Mouse (Mus musculus): Measurements from ENCODE around the gene Aebp2. TPM values are rescaled to one million over a fixed set of nuclear protein-coding genes. Genes with fewer than 3 reads are reported as not detected.
"Not testable (repeated sequence)": the region's sequence is repeated elsewhere in the genome, so short reads cannot be mapped to it uniquely, and the experiment has no call there.

Aebp2 gene
- polyA plus RNA-seq (2016; fragmentation: Nextera tagmentation; extraction: Ambion mirVana) = 24.8 and 27.1 TPM in 2 replicates

DNA sequence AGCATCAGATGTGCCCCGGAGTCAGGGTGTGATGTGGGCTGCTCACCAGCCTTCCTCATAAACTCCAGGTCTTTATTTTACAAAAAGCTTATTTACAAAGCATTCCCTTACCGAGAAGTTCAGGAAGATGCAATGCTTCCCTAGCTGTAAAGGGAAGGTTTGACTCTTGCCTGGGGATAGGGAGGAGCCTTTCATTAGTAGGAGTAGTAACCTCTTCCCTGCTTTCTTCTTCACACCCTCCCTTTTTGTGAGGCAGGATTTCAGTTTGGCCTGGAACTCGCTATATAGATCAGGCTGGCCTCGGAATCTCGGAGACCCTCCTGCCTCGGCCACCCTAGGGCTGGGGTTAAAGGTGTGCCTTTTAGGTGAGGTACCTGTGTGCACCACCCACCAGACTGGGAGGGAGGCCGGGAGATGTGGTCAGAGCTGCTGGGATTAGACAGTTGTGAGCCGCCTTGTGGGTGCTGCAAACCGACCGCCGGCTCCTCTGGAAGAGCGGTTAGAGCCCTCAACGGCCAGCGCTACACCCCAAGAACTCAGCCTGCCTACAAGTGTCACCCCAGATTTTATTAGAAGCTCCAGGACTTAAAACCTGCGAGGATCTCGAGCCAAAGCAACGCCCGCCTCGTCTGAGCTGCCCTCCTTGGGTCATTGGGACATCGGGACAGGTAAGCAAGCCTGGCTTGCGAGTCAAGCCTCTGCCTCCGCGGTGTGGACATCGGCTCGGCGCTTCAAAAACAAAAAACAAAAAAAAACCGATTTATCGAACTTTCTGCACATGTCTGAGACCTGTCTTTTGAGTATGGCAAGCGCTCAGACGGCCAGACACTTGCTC is at the start of gene Aebp2:
Gene Aebp2 (plus strand): TSS at position 273 of the 835 bp plus-strand sequence.
- peak; percentile 3; the same call in 1 of the 2 replicates for ATAC-seq (ENCODE audit: low FRiP score, low read depth)
- H3K27me3 ChIP-seq = peaks cover 6% of the 10 kb centered on the region; the same call in 1 of the 2 replicates
- peak within 1 kb of the TSS; percentile 74 for H3K4me2 ChIP-seq (replicated peaks)
- H3K36me3 ChIP-seq = no peaks in the 10 kb centered on the region
- H3K9ac ChIP-seq (replicated peaks) = peak within 1 kb of the TSS; percentile 99
- no peaks in the 10 kb centered on the region for H3K9me3 ChIP-seq
- H3K4me3 ChIP-seq = peak within 1 kb of the TSS; percentile 97
- peaks cover 23% of the 10 kb centered on the region for H3K4me1 ChIP-seq
- WGBS = 47% methylated on average over 30 of the region's 30 CpGs
- H3K27ac ChIP-seq (replicated peaks) = peak within 1 kb of the TSS; percentile 97

DNA sequence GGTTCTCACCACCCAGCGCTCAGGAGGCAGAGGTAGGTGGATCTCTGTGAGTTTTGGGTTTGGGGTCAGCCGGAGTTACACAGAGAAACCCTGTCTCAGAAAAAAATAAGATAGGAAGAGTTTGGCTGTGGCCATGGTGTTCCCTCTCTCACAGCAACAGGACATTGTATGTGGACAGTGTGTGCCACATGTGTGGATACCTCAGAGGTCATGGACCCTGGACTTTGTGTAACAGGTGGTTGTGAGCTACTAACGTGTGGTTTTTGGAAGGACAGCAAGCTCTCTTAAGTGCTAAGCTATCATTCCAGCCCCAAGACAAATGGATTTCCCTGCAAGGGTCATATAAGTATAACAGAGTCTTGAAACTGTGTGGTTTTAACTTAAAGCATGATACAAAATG is 47.5 kb upstream of the Aebp2 start:
- no peak for ATAC-seq (ENCODE audit: low FRiP score, low read depth)
- Histone ChIP-seq H3K27ac (replicated peaks) (no peak overlapping the region), H3K4me3 (no peak overlapping the region), H3K9me3 (no peaks in the 10 kb centered on the region), H3K36me3 (peaks cover 81% of the 10 kb centered on the region), H3K27me3 (no peaks in the 10 kb centered on the region), H3K4me1 (no peaks in the 10 kb centered on the region), H3K9ac (replicated peaks) (no peak overlapping the region), H3K4me2 (replicated peaks) (no peak overlapping the region)
- 98% methylated on average over 3 of the region's 3 CpGs for WGBS

DNA sequence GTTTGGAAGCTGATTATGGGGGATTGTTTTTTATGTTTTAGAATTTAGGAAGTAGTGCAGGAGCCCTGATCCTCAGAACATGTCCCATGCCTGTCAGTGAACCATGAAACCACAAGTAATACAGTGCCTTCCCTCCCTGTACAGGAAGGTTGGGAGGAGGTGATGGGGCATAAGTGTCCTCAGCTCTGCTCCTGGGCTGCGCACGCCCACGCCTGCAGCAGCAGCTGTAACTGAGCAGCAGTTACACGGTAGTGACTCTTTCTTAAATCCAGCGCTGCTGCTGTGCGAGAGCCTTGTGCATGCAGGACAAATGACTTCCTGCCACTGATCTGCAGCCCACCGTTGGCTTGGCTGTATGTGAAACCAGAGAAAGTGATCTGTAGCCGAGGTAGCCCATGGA is 46.3 kb upstream of the Aebp2 start:
- no peak for ATAC-seq (ENCODE audit: low FRiP score, low read depth)
- Histone ChIP-seq H3K4me2 (replicated peaks) (no peak overlapping the region), H3K9ac (replicated peaks) (no peak overlapping the region), H3K4me1 (no peaks in the 10 kb centered on the region), H3K36me3 (peaks cover 70% of the 10 kb centered on the region), H3K27ac (replicated peaks) (no peak overlapping the region), H3K27me3 (no peaks in the 10 kb centered on the region), H3K9me3 (no peaks in the 10 kb centered on the region), H3K4me3 (no peak overlapping the region)
- WGBS = 90% methylated on average over 8 of the region's 8 CpGs

DNA sequence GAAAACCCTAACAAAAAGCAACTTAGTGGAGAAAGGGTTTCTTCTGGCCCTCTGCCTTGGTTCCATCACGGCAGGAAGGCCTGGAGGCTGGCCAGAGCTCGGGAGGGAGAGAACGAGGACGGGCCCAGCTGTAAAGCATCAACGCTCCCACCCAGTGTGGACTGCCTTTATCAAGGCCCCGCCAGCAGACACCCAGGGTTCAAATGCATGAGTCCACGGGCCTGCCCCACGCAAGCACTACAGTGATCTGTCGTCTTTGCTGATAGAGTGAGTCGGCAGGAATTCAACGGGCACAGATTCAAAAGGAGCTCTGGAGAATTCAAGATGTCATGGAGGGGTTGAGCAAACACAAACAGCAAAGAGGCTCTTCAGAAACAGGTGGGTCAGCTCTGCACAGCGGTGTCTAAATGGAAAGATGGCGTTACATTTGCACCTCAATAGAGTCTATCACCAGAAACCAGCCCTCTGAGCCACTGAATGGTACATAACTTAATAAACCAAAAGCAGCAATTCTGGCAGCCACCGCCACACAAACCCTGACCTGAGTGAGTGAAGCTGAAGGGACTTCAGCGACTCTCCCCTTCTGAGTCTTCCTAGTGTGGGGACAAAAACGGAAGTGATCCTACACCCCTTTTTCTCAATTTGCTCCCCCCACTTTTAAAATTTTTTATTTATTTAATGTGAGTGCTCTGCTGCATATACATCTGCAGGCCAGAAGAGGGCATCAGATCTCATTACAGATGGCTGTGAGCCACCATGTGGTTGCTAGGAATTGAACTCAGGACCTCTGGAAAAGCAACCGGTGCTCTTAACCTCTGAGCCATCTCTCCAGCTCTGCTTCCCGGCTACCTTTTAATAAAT is 45.3 kb upstream of the Aebp2 start:
- no peaks in the 10 kb centered on the region for H3K4me1 ChIP-seq
- H3K4me3 ChIP-seq = no peak overlapping the region
- H3K9me3 ChIP-seq = no peaks in the 10 kb centered on the region
- peaks cover 67% of the 10 kb centered on the region for H3K36me3 ChIP-seq
- H3K9ac ChIP-seq (replicated peaks) = no peak overlapping the region
- H3K4me2 ChIP-seq (replicated peaks) = no peak overlapping the region
- H3K27me3 ChIP-seq = no peaks in the 10 kb centered on the region
- WGBS = 85% methylated on average over 18 of the region's 18 CpGs
- H3K27ac ChIP-seq (replicated peaks) = no peak overlapping the region
- ATAC-seq (ENCODE audit: low FRiP score, low read depth) = peak; percentile 8; the same call in 1 of the 2 replicates

DNA sequence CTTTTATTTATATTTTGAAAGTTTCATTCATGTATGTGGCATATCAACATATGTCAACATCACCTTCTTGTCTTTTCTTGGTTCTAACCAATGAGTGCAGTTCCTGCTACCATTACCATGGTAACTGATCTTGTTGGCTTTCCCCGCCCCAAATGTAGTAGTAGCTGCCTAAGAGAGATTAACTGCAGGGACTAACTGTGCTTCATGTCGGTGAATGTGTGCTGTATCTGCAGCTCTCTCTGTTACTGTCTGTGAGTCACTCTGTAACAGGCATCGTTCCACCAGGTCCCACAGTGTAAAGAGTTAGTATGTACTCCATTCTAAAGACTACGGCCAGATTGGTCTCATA is 44.7 kb upstream of the Aebp2 start:
- Histone ChIP-seq H3K9me3 (no peaks in the 10 kb centered on the region), H3K36me3 (peaks cover 66% of the 10 kb centered on the region)
- no peak for ATAC-seq (ENCODE audit: low FRiP score, low read depth)

DNA sequence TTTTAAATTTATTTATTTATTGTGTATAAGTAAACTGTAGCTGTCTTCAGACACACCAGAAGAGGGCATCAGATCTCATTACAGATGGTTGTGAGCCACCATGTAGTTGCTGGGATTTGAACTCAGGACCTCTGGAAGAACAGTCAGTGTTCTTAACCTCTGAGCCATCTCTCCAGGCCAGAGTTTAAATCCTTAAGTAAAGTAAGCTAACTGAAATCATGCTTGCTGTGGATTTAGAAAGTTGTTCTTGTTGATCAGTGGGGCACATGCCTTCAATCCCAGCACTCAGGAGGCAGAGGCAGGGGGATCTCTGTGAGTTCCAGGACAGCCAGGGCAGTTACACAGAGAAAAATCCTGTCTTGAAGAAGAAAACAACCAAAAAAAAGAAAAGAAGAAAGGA is 43.5 kb upstream of the Aebp2 start:
- H3K9ac ChIP-seq (replicated peaks); H3K27ac ChIP-seq (replicated peaks); H3K4me3 ChIP-seq; H3K4me1 ChIP-seq; H3K27me3 ChIP-seq; ATAC-seq (ENCODE audit: low FRiP score, low read depth); H3K4me2 ChIP-seq (replicated peaks); H3K9me3 ChIP-seq: not testable (repeated sequence)
- peaks cover 63% of the 10 kb centered on the region for H3K36me3 ChIP-seq

More for the DNA sequence above, 44.7 kb upstream of the Aebp2 start:
- Histone ChIP-seq H3K27ac (replicated peaks) (no peak overlapping the region), H3K27me3 (no peaks in the 10 kb centered on the region), H3K9ac (replicated peaks) (no peak overlapping the region), H3K4me1 (no peaks in the 10 kb centered on the region), H3K4me2 (replicated peaks) (no peak overlapping the region), H3K4me3 (no peak overlapping the region)
- 89% methylated on average over 4 of the region's 4 CpGs for WGBS

DNA sequence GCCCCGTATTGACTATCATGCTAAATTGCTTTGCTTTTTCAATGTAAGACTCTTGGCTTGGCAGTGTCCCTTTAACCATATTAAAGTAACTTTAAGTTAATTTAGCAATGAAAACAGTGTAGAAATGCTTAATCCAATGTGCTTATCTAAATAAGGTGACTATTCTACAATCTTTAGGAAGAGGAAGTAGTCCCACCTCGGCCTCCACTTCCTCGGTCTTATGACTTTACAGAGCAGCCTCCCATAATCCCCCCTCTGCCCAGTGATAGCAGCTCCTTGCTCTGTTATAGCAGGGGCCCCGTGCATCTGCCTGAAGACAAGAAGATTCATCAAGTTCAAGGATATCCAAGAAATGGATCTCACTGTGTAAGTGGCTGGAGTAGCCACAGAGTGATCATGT is 42.3 kb upstream of the Aebp2 start:
- Histone ChIP-seq H3K36me3 (peaks cover 55% of the 10 kb centered on the region), H3K4me2 (replicated peaks) (no peak overlapping the region), H3K4me1 (no peaks in the 10 kb centered on the region), H3K27me3 (no peaks in the 10 kb centered on the region), H3K9ac (replicated peaks) (no peak overlapping the region), H3K27ac (replicated peaks) (no peak overlapping the region), H3K4me3 (no peak overlapping the region), H3K9me3 (no peaks in the 10 kb centered on the region)
- no peak for ATAC-seq (ENCODE audit: low FRiP score, low read depth)
- 91% methylated on average over 4 of the region's 4 CpGs for WGBS

DNA sequence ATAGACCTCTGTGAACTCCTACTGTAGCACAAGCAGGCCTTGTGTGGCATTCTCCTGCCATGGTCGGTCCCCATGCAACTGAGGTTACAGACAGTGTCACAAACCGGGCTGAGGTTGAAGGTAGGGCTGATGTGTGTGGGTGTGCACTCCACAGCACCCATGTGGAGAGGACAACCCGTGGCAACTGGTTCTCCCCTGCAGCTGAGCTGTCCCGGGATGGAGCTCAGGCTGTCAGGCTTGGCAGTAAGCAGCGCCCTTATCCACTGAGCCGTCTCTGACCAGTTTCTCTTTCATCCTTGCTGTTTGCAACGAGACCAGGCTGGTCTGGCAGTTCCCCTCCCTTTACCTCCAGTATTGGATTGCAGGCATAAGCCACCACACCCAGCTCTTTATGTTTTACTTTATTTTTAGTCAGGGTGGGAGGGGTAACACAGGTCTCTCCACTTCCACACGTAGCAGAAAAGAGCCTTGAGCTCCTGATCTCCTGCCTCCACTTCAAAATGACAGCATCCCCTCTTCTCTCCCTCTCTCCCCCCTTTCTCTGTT is 35.7 kb upstream of the Aebp2 start:
- no peaks in the 10 kb centered on the region for H3K9me3 ChIP-seq
- H3K27me3 ChIP-seq = no peaks in the 10 kb centered on the region
- WGBS = 85% methylated on average over 8 of the region's 8 CpGs
- H3K4me2 ChIP-seq (replicated peaks) = no peak overlapping the region
- ATAC-seq (ENCODE audit: low FRiP score, low read depth) = no peak
- H3K27ac ChIP-seq (replicated peaks) = no peak overlapping the region
- H3K4me1 ChIP-seq = no peaks in the 10 kb centered on the region
- H3K36me3 ChIP-seq = peaks cover 79% of the 10 kb centered on the region
- no peak overlapping the region for H3K9ac ChIP-seq (replicated peaks)
- no peak overlapping the region for H3K4me3 ChIP-seq

DNA sequence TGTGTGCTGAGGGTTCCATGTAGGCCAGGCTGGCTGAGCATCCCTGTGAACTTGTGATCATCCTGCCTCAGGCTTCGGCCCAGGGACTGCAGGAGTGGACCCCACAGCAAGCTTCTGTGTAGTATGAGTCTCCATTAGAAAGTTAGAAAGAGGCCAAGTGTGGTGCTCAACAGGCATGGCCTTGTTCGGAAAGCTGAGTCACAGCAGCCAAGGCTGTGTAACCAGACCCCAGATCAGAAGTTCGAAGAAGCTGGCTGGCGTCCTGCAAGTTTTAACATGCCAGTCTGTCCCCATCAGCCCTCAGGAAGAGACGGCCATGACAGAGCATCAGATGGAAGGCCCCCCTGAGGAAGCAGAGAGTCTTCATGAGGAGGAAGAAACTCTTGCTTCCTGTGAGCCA is 31.1 kb upstream of the Aebp2 start:
- Histone ChIP-seq H3K4me3 (no peak overlapping the region), H3K9ac (replicated peaks) (no peak overlapping the region), H3K4me1 (no peaks in the 10 kb centered on the region), H3K9me3 (no peaks in the 10 kb centered on the region), H3K27ac (replicated peaks) (no peak overlapping the region), H3K27me3 (no peaks in the 10 kb centered on the region), H3K36me3 (peaks cover 89% of the 10 kb centered on the region), H3K4me2 (replicated peaks) (no peak overlapping the region)
- ATAC-seq (ENCODE audit: low FRiP score, low read depth) = no peak
- 94% methylated on average over 5 of the region's 5 CpGs for WGBS

DNA sequence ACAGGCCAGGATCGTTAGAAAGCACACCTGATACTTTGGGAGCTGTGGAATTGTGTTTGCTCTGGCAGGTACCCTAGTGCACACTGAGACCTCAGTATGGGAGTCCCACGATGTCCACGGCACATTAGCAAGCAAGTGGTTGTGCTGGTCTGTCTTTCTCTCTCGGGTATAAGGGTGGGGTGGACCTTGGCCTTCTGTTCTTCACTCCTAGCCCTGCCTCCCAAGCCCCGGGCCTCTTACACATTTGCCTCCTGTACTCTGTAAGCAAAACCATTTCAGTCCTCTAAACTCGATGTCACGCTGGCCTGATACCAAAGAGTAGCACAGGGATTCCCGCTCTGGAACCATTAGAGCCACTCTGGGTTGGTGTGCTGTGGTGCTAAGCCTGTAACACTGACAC is 29.8 kb upstream of the Aebp2 start:
- Histone ChIP-seq H3K4me3 (no peak overlapping the region), H3K4me1 (peaks cover 7% of the 10 kb centered on the region; the same call in 1 of the 2 replicates), H3K9me3 (no peaks in the 10 kb centered on the region), H3K9ac (replicated peaks) (no peak overlapping the region), H3K36me3 (peaks cover 80% of the 10 kb centered on the region), H3K4me2 (replicated peaks) (no peak overlapping the region), H3K27ac (replicated peaks) (no peak overlapping the region), H3K27me3 (no peaks in the 10 kb centered on the region)
- ATAC-seq (ENCODE audit: low FRiP score, low read depth) = no peak
- 87% methylated on average over 8 of the region's 8 CpGs for WGBS

DNA sequence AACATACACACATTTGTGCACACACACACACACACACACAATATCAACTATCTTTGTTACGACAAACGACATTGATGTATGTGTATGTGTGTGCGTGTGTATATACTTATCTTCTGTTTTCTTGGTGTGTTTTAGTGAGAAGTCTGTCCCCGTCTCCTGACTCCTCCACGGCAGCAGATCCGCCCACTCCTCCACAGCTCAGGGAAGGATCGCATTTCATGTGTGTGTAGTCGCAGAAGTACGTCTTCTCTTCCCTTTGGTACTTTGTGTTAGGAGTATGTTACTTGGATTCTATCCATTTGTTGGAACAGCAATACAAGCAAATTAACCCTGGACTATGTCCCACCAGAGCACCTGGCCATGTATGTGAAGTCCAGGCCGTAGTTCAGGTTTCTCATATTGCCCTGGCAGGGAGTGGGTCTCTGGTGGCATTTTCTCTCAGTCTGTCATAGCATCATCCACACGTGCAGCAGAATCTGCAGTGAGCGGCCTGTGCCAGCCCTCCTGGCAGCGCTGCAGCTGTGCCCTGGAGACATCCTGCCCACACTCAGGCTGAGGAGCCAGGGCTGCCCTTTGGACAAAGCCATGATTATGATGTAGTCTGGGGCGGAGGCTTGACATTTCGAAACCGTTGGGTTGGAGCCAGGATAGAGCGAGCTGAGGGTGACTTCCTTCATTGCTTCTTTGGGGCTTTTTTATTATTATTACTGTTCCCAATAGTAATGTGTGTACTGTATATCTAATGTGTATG is 28.9 kb upstream of the Aebp2 start:
- peaks cover 72% of the 10 kb centered on the region for H3K36me3 ChIP-seq
- no peak overlapping the region for H3K4me2 ChIP-seq (replicated peaks)
- WGBS = 90% methylated on average over 17 of the region's 17 CpGs
- no peaks in the 10 kb centered on the region for H3K27me3 ChIP-seq
- H3K27ac ChIP-seq (replicated peaks) = no peak overlapping the region
- H3K9me3 ChIP-seq = no peaks in the 10 kb centered on the region
- no peak overlapping the region for H3K9ac ChIP-seq (replicated peaks)
- peaks cover 10% of the 10 kb centered on the region; the same call in 1 of the 2 replicates for H3K4me1 ChIP-seq
- no peak overlapping the region for H3K4me3 ChIP-seq
- ATAC-seq (ENCODE audit: low FRiP score, low read depth) = no peak

Data from midbrain, embryonic 12.5 days (tissue).